Mouse (Mus musculus): ENCODE results near the gene Rbm31y.
"Not testable (repeated sequence)": the region's sequence is repeated elsewhere in the genome, so short reads cannot be mapped to it uniquely, and the experiment has no call there.

Rbm31y gene

GRCm38 (mm10) chrY:17400461-17400860, at the start of gene Rbm31y:
Gene Rbm31y, plus strand, starts transcription at chrY:17400761.
- not testable (repeated sequence) for DNase-seq (ENCODE audit: low spot score)
